Mouse (Mus musculus) liver (tissue): ENCODE results near the gene Nt5m.

Source experiments
- DNase-seq: peaks from one replicate; pipeline ENCODE4 v3.0.0-alpha.2; 2020; ENCODE audit warnings: mixed read lengths

The Nt5m gene

GRCm38 (mm10) chr11:59910586-59910985, 71.3 kb downstream of the Nt5m start:
- no peak for DNase-seq

GRCm38 (mm10) chr11:59911523-59911922, 72.3 kb downstream of the Nt5m start:
- no peak for DNase-seq

DNA sequence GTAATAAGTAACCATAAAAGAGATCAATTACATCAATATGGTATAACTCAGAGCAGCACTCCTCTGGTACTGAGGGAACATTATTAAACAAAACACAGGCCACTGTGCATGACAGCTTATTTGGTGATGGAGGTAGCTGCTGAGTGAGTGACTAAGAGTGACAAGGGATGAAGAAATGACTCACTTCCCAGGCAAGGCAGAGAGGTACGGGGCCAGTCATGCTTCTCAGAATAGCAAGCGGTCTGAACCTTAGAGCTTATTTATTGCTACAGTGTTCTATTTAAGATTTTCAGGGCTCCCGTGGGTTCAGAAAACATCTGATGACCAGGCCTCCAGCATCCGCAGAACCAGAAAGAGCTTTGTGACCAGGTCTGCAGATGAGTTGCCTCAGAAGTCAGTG, 74.5 kb downstream of the Nt5m start:
- DNase-seq, result no peak

DNA sequence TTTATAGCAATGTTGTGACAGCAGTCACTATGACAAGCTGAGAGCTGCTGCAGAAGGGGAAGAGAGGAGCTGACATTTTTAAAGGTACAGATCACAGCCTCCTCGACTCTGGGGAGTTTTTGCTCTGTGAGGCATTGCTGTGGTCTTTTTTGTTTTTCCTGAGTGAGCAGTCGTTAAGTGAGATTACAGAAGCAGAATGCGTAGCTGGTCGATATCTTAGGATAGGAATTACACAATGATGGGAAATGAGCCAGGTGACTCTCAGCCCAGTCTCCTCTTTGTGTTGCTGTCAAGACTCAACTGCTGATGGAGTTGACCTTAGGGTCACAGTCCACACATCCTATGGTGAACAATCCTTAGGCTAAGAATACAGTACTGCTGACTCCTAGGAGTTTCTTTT, 78.8 kb downstream of the Nt5m start:
- DNase-seq, result no peak

DNA sequence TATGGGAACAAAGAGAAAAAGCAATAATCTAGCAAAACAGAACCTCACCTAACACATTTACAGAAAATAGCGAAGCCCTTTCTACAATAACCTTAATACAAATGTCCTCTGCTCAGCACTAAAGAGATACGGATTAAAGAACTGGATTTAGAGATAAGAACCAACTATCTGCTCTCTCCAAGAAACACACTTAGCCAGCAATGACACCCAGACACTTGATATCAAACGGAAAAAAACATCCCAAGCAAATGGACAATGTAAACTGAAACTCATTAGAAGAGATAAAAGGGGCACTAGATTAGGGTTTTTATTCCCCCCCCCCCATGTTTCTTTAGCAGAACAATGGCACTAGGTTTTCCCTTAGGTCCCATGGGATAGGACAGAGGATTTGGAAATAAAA, 80.2 kb downstream of the Nt5m start:
- DNase-seq, result no peak

DNA sequence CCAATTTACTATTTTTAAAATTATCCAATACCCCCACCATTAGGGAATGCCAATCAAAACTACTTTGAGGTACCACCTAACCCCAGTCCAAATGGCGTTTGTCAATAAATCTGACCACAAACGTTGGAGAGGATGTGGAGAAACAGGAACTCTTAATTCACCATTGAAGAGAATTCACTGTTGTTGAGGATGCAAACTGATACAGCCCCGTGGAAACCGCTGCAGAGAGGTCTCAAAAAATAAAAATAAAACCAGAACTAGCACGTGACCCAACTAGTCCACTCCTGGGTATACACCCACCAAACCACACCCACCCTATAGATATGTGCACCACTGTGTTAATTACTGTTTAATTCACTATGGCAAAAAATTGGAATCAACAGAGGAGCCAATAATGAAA, 81.1 kb downstream of the Nt5m start:
- DNase-seq, result no peak

GRCm38 (mm10) chr11:59921265-59921664, 82.0 kb downstream of the Nt5m start:
- peak; percentile 72 for DNase-seq

DNA sequence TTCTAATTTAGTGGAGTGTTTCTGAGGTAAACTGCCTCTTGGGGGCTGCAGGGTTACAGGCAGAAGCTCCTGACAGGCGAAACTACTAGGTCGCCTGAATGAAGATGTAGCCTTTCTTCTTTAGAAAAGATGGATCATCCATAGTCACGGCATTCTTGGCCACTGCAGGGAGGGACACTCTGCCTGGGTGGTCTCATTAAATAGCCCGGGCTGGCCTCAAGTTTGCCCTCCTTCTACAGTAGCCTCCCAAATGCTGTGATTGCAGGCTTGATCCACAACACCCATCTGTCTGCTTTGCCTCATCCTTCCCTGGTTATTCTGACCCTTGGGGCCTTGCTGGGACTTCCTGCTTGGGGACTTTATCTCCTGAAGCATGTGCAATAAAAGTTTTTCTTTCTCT, 90.8 kb downstream of the Nt5m start:
- no peak for DNase-seq
